In the genomic region with DNA sequence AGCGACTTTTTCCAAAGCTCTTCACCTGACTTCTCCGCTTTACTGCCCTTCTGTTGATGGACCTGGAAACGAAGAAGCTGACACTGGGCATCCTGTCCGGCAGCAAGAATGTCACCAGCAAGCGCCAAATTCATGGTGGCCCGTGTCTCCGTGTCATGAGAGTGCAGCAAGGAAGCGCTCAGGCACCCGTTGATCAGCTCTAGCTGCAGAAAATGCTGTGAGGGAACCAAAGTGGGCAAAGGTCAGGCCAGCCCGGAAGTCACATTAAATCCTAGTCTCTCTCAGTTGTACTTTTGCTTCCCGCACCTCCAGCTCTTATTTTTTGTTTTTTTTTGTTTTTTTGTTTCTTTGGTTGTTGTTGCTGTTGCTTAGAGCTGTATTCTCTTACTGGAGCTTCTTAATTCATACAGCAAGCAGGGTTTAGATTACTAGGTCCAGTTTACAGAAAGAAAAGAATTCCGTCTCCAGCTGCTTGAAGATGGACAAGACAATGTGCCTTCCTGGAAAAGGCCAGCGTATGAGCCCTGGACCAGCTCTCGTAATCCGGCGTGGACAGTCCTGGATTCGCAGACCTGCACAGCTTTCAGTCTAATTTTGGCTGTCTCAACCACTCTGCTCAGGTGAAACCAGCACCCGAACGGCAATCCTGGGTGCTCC, we compare ENCODE assay signal across 8 mouse cellular contexts. TPM values are rescaled to one million over a fixed set of nuclear protein-coding genes. Genes with fewer than 3 reads are reported as not detected.
A peak's percentile ranks its signal among the peaks of the same experiment; 100 is the strongest.
DNase-seq lines count a peak whose midpoint lies in the region; ATAC-seq and TF ChIP-seq lines count a peak whose summit lies in the region.

No protein-coding gene starts in this region.

- intact Hi-C loops in heart, postnatal 14 days (cut with DNase I), result loop anchor here (5.0 kb wide), 1 partner anchor 37 kb away; a partner anchor contains a TSS

- no peak for TF ChIP-seq EP300 in lung, postnatal 0 days (IDR thresholded peaks at IDR 0.05)

- 31% methylated on average over 19 of the region's 19 CpGs for WGBS in heart, embryonic 13.5 days
- 19% methylated on average over 19 of the region's 19 CpGs for WGBS in intestine, embryonic 16.5 days
- WGBS in lung, postnatal 0 days, result 19% methylated on average over 19 of the region's 19 CpGs

- DNase-seq in heart, postnatal 14 days, result no peak
- no peak for DNase-seq in lung, postnatal 0 days (ENCODE audit: low spot score)
- no peak for DNase-seq in urinary bladder, adult 18-20 months (ENCODE audit: low spot score in 2 of 2)
- no peak for DNase-seq in spleen, postnatal 36 days (ENCODE audit: low spot score in 2 of 2)
- DNase-seq in spleen, adult 12 weeks (ENCODE audit: low spot score), result no peak

- peak overlapping the region; percentile 95 for H3K4me2 ChIP-seq in heart, embryonic 13.5 days
- peak overlapping the region; percentile 78 for H3K4me2 ChIP-seq in intestine, embryonic 16.5 days (ENCODE audit: low read depth, low read length)
- peak overlapping the region; percentile 87 for H3K4me2 ChIP-seq in lung, postnatal 0 days (replicated peaks; ENCODE audit: low read depth, low read length)

- H3K9me3 ChIP-seq in heart, embryonic 13.5 days, result no peaks in the 10 kb centered on the region
- no peaks in the 10 kb centered on the region for H3K9me3 ChIP-seq in intestine, embryonic 16.5 days (ENCODE audit: control insufficient read depth, low read length)
- no peaks in the 10 kb centered on the region for H3K9me3 ChIP-seq in lung, postnatal 0 days (ENCODE audit: low read length)

- H3K27ac ChIP-seq in heart, embryonic 13.5 days (replicated peaks), result peak overlapping the region; percentile 87
- peak overlapping the region; percentile 36; the same call in 1 of the 2 replicates for H3K27ac ChIP-seq in cortical plate, adult 2 months (ENCODE audit: insufficient read depth, low read length)
- H3K27ac ChIP-seq in intestine, embryonic 16.5 days (ENCODE audit: low read length), result peak overlapping the region; percentile 90
- H3K27ac ChIP-seq in lung, postnatal 0 days (ENCODE audit: low read length), result peak overlapping the region; percentile 94

- TF ChIP-seq CTCF in cortical plate, adult 2 months (IDR thresholded peaks at IDR 0.05; ENCODE audit: extremely low read depth, insufficient read depth, low read length), result no peak
- TF ChIP-seq CTCF in lung, postnatal 0 days (IDR thresholded peaks at IDR 0.05), result no peak

- peak overlapping the region; percentile 80 for H3K4me3 ChIP-seq in heart, embryonic 13.5 days
- peak overlapping the region; percentile 92 for H3K4me3 ChIP-seq in cortical plate, adult 2 months (ENCODE audit: insufficient read depth, low read length)
- H3K4me3 ChIP-seq in intestine, embryonic 16.5 days (ENCODE audit: low read length), result peak overlapping the region; percentile 83
- H3K4me3 ChIP-seq in lung, postnatal 0 days (ENCODE audit: low read depth, low read length), result peak overlapping the region; percentile 81

- ATAC-seq in heart, embryonic 13.5 days (ENCODE audit: extremely low read depth, insufficient number of reproducible peaks, low FRiP score, low TSS enrichment), result no peak
- peak; percentile 45; the same call in 1 of the 2 replicates for ATAC-seq in intestine, embryonic 16.5 days
- no peak for ATAC-seq in lung, postnatal 0 days

- H3K4me1 ChIP-seq in heart, embryonic 13.5 days, result peaks cover 28% of the 10 kb centered on the region
- H3K4me1 ChIP-seq in cortical plate, adult 2 months (ENCODE audit: control insufficient read depth, insufficient read depth, low read length), result peaks cover 14% of the 10 kb centered on the region
- peaks cover 19% of the 10 kb centered on the region for H3K4me1 ChIP-seq in intestine, embryonic 16.5 days (ENCODE audit: control insufficient read depth, insufficient read depth, low read length)
- peaks cover 18% of the 10 kb centered on the region; the same call in 1 of the 2 replicates for H3K4me1 ChIP-seq in lung, postnatal 0 days (ENCODE audit: insufficient read depth, low read depth, low read length)

- peak overlapping the region; percentile 89 for H3K9ac ChIP-seq in heart, embryonic 13.5 days
- peak overlapping the region; percentile 96 for H3K9ac ChIP-seq in intestine, embryonic 16.5 days (ENCODE audit: low read depth, low read length)
- peak overlapping the region; percentile 87 for H3K9ac ChIP-seq in lung, postnatal 0 days (replicated peaks; ENCODE audit: low read depth)

- H3K27me3 ChIP-seq in heart, embryonic 13.5 days (replicated peaks), result no peaks in the 10 kb centered on the region
- H3K27me3 ChIP-seq in intestine, embryonic 16.5 days (replicated peaks; ENCODE audit: control insufficient read depth, insufficient read depth, low read length), result no peaks in the 10 kb centered on the region
- no peaks in the 10 kb centered on the region for H3K27me3 ChIP-seq in lung, postnatal 0 days (replicated peaks; ENCODE audit: insufficient read depth, low read length)

- TF ChIP-seq POLR2A in cortical plate, adult 2 months (IDR thresholded peaks at IDR 0.05; ENCODE audit: extremely low read depth, insufficient read depth, low read length), result no peak

- peaks cover 37% of the 10 kb centered on the region for H3K36me3 ChIP-seq in heart, embryonic 13.5 days
- peaks cover 22% of the 10 kb centered on the region for H3K36me3 ChIP-seq in intestine, embryonic 16.5 days (ENCODE audit: control insufficient read depth, insufficient read depth, low read length)
- peaks cover 23% of the 10 kb centered on the region for H3K36me3 ChIP-seq in lung, postnatal 0 days (ENCODE audit: insufficient read depth, low read length)

RNA-seq across cellular contexts. Expression of a gene that starts 0.8 kb away (rescaled TPM):
- 79.6 and 90.0 TPM in 2 replicates for polyA plus RNA-seq in heart, embryonic 13.5 days (2015; fragmentation: Nextera tagmentation; extraction: Ambion mirVana)
- 10 to 100 TPM; 74.1 to 79.3 TPM for total RNA-seq in heart, postnatal 14 days (2021)
- 183 and 209 TPM in 2 replicates for polyA plus RNA-seq in cortical plate, adult 2 months (2012; rRNA removed)
- 222 and 227 TPM in 2 replicates for polyA plus RNA-seq in intestine, embryonic 16.5 days (2015; fragmentation: Nextera tagmentation; extraction: Ambion mirVana)
- polyA plus RNA-seq in lung, postnatal 0 days (2015; fragmentation: Nextera tagmentation; extraction: Ambion mirVana), result 76.5 and 79.7 TPM in 2 replicates

RNA-seq across cellular contexts. Expression of a gene that starts 9.1 kb away (rescaled TPM):
- 0.06 and 0.16 TPM in 2 replicates for polyA plus RNA-seq in heart, embryonic 13.5 days (2015; fragmentation: Nextera tagmentation; extraction: Ambion mirVana)
- under 1 TPM; 0.51 to 0.55 TPM for total RNA-seq in heart, postnatal 14 days (2021)
- 0.23 and 0.30 TPM in 2 replicates for polyA plus RNA-seq in cortical plate, adult 2 months (2012; rRNA removed)
- polyA plus RNA-seq in intestine, embryonic 16.5 days (2015; fragmentation: Nextera tagmentation; extraction: Ambion mirVana), result 3.3 and 4.2 TPM in 2 replicates
- polyA plus RNA-seq in lung, postnatal 0 days (2015; fragmentation: Nextera tagmentation; extraction: Ambion mirVana), result 0.44 and 0.49 TPM in 2 replicates

RNA-seq across cellular contexts. Expression of a gene that starts 13.9 kb away (rescaled TPM):
- 3.9 and 4.7 TPM in 2 replicates for polyA plus RNA-seq in heart, embryonic 13.5 days (2015; fragmentation: Nextera tagmentation; extraction: Ambion mirVana)
- total RNA-seq in heart, postnatal 14 days (2021), result under 1 TPM; 0.39 to 0.45 TPM
- polyA plus RNA-seq in cortical plate, adult 2 months (2012; rRNA removed), result 25.2 and 26.3 TPM in 2 replicates
- 67.0 and 88.7 TPM in 2 replicates for polyA plus RNA-seq in intestine, embryonic 16.5 days (2015; fragmentation: Nextera tagmentation; extraction: Ambion mirVana)
- polyA plus RNA-seq in lung, postnatal 0 days (2015; fragmentation: Nextera tagmentation; extraction: Ambion mirVana), result 1.8 and 2.3 TPM in 2 replicates

RNA-seq across cellular contexts. Expression of a gene that starts 38.1 kb away (rescaled TPM):
- polyA plus RNA-seq in heart, embryonic 13.5 days (2015; fragmentation: Nextera tagmentation; extraction: Ambion mirVana), result 10.2 and 11.7 TPM in 2 replicates
- 10 to 100 TPM; 15.4 TPM for total RNA-seq in heart, postnatal 14 days (2021)
- polyA plus RNA-seq in cortical plate, adult 2 months (2012; rRNA removed), result 24.9 and 29.0 TPM in 2 replicates
- polyA plus RNA-seq in intestine, embryonic 16.5 days (2015; fragmentation: Nextera tagmentation; extraction: Ambion mirVana), result 26.9 and 32.5 TPM in 2 replicates
- polyA plus RNA-seq in lung, postnatal 0 days (2015; fragmentation: Nextera tagmentation; extraction: Ambion mirVana), result 43.6 and 48.7 TPM in 2 replicates

RNA-seq across cellular contexts. Expression of a gene that starts 46.1 kb away (rescaled TPM):
- 166 and 168 TPM in 2 replicates for polyA plus RNA-seq in heart, embryonic 13.5 days (2015; fragmentation: Nextera tagmentation; extraction: Ambion mirVana)
- 10 to 100 TPM; 38.9 to 46.9 TPM for total RNA-seq in heart, postnatal 14 days (2021)
- polyA plus RNA-seq in cortical plate, adult 2 months (2012; rRNA removed), result 2.7 and 3.1 TPM in 2 replicates
- 173 and 177 TPM in 2 replicates for polyA plus RNA-seq in intestine, embryonic 16.5 days (2015; fragmentation: Nextera tagmentation; extraction: Ambion mirVana)
- 121 and 135 TPM in 2 replicates for polyA plus RNA-seq in lung, postnatal 0 days (2015; fragmentation: Nextera tagmentation; extraction: Ambion mirVana)

Comparison
In these comparisons a context has a peak if more than half of its experiments do, and no peak if none do; other contexts are left out.
1. H3K27ac ChIP-seq: peak in every context shown above with its lines; median percentile 94 in lung, postnatal 0 days; 90 in intestine, embryonic 16.5 days; 87 in heart, embryonic 13.5 days; 36 in cortical plate, adult 2 months.